Mouse (Mus musculus) forebrain, embryonic 11.5 days (tissue): ENCODE measurements around the gene 2900026A02Rik. TPM values are rescaled to one million over a fixed set of nuclear protein-coding genes. Genes with fewer than 3 reads are reported as not detected.

Experiments used
- ATAC-seq: fragments of 200-750 bp; cut with Nextera tagmentation; replicated peaks from 2 replicates; pipeline ENCODE4 v1.8.0; 2017; ENCODE audit warnings: moderate TSS enrichment; ENCODE audit not compliant: low FRiP score
- DNase-seq: peaks from one replicate; pipeline ENCODE4 v3.0.0-alpha.2; 2017; ENCODE audit warnings: low spot score
- H3K27ac ChIP-seq: fragments of 300-500 bp; sonication (generic); 2 replicates; pipeline ENCODE4 v1.5.1; 2014; ENCODE audit warnings: low read depth, low read length
- H3K27me3 ChIP-seq: fragments of 300-500 bp; sonication (generic); 2 replicates; pipeline ENCODE4 v1.6.1; 2014; ENCODE audit warnings: mild to moderate bottlenecking, low read length, mixed read lengths; ENCODE audit not compliant: control insufficient read depth, insufficient read depth
- H3K36me3 ChIP-seq: fragments of 300-500 bp; sonication (generic); 2 replicates; pipeline ENCODE4 v1.6.1; 2014; ENCODE audit warnings: mild to moderate bottlenecking, low read length, moderate library complexity, mixed read lengths; ENCODE audit not compliant: control insufficient read depth, insufficient read depth
- H3K4me1 ChIP-seq: fragments of 300-500 bp; sonication (generic); replicated peaks from 2 replicates; pipeline ENCODE4 v1.6.1; 2014; ENCODE audit warnings: low read length, mixed read lengths; ENCODE audit not compliant: control insufficient read depth, insufficient read depth
- H3K4me2 ChIP-seq: fragments of 300-500 bp; sonication (generic); 2 replicates; pipeline ENCODE4 v1.6.1; 2014; ENCODE audit warnings: low read depth, mild to moderate bottlenecking, low read length, moderate library complexity, mixed read lengths; ENCODE audit not compliant: severe bottlenecking
- H3K4me3 ChIP-seq: fragments of 300-500 bp; sonication (generic); 2 replicates; pipeline ENCODE4 v1.5.1; 2014; ENCODE audit warnings: low read depth, low read length
- H3K9ac ChIP-seq: fragments of 300-500 bp; sonication (generic); 2 replicates; pipeline ENCODE4 v1.6.1; 2014; ENCODE audit warnings: low read length
- H3K9me3 ChIP-seq: fragments of 300-500 bp; sonication (generic); 2 replicates; pipeline ENCODE4 v1.6.1; 2016; ENCODE audit warnings: low read length, mixed read lengths; ENCODE audit not compliant: control insufficient read depth
- WGBS: fragments of 180-500 bp; shearing (Covaris S2); extraction: QIAGEN DNeasy Blood & Tissue Kit; methylation state at CpG from one replicate; pipeline ENCODE4 v1.1.7; 2014; 5-methylcytosine and 5-hydroxymethylcytosine counted together
- polyA plus RNA-seq: library from polyadenylated mRNA; unstranded; fragments of >200 nt; fragmentation: Nextera tagmentation; extraction: Ambion mirVana; gene quantifications from 2 replicates; pipeline ENCODE4 v1.2.1, GENCODE M21; 2014

The 2900026A02Rik gene
- polyA plus RNA-seq, 1 experiment from 2014 or later, result 3.4 TPM

DNA sequence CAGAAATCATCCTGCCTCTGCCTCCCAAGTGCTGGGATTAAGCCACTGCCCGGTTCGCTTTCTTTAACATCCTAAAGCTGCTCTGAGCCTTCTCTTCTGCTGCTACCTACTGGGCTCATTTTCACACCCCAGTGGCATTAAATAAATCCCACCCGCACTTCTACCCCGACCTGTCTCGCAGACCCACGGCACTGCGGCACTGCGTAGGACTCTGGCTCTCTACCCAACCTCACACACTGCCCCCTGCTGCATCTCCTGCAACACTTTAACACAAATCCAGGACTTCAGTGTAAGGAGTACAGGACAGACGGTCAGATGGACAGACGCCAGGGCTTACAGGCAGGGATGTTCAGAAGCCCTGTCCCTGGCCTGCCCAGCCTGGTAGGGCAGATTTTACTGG lies 45.1 kb downstream of the 2900026A02Rik start:
- Histone ChIP-seq H3K4me1 (peaks cover 8% of the 10 kb centered on the region; the same call in 1 of the 2 replicates), H3K4me2 (no peak overlapping the region), H3K4me3 (no peak overlapping the region), H3K9ac (no peak overlapping the region), H3K27ac (no peak overlapping the region), H3K36me3 (no peaks in the 10 kb centered on the region), H3K9me3 (no peaks in the 10 kb centered on the region), H3K27me3 (no peaks in the 10 kb centered on the region)
- ATAC-seq, result no peak
- 87% methylated on average over 10 of the region's 10 CpGs for WGBS
- no peak for DNase-seq

DNA sequence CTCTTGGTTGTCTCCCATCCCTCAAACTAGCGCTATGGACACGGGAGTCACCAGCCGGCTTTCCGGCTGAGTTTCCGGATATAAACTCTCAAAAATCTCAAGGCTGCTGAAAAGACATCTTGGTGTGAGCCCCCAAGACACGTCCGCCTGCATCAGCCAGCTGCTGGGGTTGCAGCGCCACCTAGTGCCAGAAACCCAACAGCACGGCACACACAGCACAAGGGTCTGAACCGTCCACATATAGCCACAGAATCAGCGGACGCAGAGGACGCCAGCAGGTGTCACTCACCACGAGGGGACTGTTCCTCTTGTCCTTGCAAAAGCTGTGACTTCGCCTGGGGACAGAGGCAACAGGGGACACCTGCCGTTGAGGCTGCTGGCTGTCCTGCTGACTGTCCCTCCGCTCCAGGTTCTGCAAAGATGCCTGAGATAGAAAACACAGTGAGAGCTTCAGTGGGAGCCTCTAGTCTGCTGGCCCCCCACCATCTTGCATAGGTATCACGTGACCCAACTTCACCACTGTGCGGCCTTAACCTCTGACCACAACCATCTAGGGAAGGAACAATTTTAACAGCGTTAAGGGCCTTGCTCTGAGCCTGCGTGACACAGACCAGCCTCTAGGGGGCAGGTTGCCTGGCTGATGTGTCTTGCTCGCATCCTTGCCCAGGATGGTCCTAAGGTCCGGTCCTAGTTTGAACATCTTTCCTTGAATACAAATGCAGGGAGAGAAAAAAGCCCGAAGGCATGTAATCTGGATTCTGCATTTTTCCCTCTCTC lies 45.9 kb downstream of the 2900026A02Rik start:
- DNase-seq, result peak; percentile 83
- no peaks in the 10 kb centered on the region for H3K36me3 ChIP-seq
- no peaks in the 10 kb centered on the region for H3K27me3 ChIP-seq
- 47% methylated on average over 24 of the region's 24 CpGs for WGBS
- ATAC-seq, result no peak
- H3K4me3 ChIP-seq, result no peak overlapping the region
- H3K9ac ChIP-seq, result no peak overlapping the region
- no peak overlapping the region for H3K4me2 ChIP-seq
- H3K9me3 ChIP-seq, result no peaks in the 10 kb centered on the region
- no peak overlapping the region for H3K27ac ChIP-seq
- peaks cover 7% of the 10 kb centered on the region; the same call in 1 of the 2 replicates for H3K4me1 ChIP-seq

DNA sequence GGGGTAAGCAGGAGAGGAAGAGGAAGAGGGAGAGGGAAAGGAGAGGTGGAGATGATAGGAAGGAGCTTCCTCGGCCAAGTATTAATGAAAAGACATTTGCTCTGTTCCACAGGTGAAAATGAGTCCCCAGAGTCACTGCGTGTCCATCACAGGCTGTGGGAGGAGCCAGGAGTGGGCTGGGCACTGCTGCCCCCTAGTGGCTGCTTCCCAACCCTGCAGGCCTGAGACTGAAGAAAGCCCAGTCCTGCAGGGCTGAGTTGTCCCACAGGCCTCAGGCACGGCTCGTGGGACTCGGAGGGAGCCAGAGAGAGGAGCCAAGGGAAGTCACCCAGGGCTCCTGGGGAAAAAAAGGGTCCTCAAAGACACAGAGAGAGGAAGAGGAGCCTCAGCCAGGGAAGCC lies 47.7 kb downstream of the 2900026A02Rik start:
- ATAC-seq, result no peak
- Histone ChIP-seq H3K27me3 (no peaks in the 10 kb centered on the region), H3K4me2 (no peak overlapping the region), H3K9me3 (no peaks in the 10 kb centered on the region), H3K9ac (no peak overlapping the region), H3K4me3 (no peak overlapping the region), H3K27ac (no peak overlapping the region), H3K36me3 (no peaks in the 10 kb centered on the region), H3K4me1 (no peaks in the 10 kb centered on the region)
- 29% methylated on average over 5 of the region's 5 CpGs for WGBS
- peak; percentile 89 for DNase-seq

DNA sequence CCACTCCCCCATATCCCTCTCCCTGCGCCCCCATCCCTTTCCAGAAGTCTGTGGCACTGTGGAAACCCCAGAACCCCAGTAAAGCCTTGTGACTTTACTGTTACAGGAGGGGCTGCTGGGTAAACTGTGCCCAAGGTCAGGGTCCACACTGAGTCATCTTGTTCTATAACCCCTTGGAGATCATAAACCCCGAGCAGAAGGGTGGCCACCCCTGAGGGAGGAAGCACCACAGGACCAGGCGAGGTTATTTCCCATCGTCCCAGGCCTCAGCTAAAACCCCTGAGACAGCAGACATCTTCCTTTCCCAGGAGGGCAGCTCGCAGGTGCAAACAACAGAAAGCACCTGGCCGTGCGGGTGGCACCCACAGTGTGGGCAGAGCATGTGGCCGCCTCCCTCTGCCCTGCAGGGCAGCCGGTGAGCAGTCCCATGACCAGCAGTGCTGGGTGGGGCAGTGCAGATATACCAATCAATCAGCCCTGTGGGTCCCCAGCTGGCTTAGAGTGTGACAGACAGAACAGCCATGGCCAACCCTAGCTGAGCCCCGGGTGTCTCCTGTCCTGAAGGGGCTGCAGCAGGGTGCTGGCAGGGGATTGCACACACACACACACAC lies 49.0 kb downstream of the 2900026A02Rik start:
- no peaks in the 10 kb centered on the region for H3K4me1 ChIP-seq
- H3K36me3 ChIP-seq, result no peaks in the 10 kb centered on the region
- ATAC-seq (no peak), DNase-seq (no peak)
- 84% methylated on average over 10 of the region's 10 CpGs for WGBS
- H3K9me3 ChIP-seq, result no peaks in the 10 kb centered on the region
- no peak overlapping the region for H3K4me2 ChIP-seq
- H3K4me3 ChIP-seq, result no peak overlapping the region
- H3K9ac ChIP-seq, result no peak overlapping the region
- H3K27ac ChIP-seq, result no peak overlapping the region
- H3K27me3 ChIP-seq, result no peaks in the 10 kb centered on the region

DNA sequence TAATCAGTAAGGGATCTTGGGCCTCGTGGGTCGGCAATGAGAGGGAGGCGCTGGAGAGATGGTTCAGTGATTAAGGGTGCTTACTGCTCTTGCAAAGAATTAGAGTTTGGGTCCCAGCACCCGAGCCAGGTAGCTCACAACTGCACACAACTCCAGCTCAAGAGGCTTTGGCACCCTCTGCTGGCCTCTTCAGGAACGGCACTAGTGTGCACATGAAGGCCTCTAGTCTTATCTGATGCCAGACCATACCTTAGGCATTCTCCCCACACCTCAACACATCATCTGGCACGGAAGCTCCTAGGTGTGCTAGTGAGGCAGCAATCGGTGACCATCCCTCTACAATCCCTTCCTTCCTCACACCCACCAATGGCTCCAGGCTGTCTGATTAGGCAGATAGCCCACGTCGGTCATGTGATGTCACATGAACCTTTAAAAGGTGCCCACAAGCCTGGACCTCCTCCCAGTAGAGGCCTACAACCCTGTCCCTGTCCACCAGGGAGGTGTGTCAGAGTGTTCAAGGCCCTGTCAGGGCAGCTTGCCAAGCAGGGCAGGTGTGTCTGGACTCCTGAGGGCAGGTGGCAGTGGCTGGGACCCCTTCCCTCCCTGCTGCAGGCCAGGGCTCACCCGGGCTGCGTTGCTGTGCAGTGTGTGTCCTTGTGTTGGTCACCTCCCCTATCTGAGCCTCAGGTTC lies 50.8 kb downstream of the 2900026A02Rik start:
- H3K4me2 ChIP-seq, result no peak overlapping the region
- 92% methylated on average over 11 of the region's 11 CpGs for WGBS
- H3K27ac ChIP-seq, result no peak overlapping the region
- no peaks in the 10 kb centered on the region for H3K9me3 ChIP-seq
- no peaks in the 10 kb centered on the region for H3K27me3 ChIP-seq
- no peak for ATAC-seq
- no peaks in the 10 kb centered on the region for H3K36me3 ChIP-seq
- peaks cover 4% of the 10 kb centered on the region; the same call in 1 of the 2 replicates for H3K4me1 ChIP-seq
- no peak overlapping the region for H3K9ac ChIP-seq
- no peak overlapping the region for H3K4me3 ChIP-seq
- DNase-seq, result no peak

DNA sequence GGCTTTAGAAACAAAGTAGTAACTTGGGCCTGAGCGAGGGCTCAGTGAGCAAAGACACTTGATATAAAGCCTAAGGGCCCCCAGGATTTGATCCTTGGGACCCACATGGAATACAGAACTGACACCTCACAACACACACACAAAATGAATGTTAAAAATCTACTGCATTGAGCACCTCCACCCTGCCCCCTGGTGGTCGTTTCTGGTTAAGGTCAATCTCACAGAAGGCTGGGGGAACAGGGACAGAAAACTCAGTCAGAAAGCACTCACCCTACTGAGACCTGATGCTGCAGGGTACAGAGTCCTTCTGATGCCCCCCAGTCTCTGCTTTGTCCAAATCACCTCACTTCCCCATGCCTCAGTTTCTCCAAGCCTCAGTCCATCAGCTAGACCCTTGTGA lies 53.3 kb downstream of the 2900026A02Rik start:
- Histone ChIP-seq H3K9me3 (no peaks in the 10 kb centered on the region), H3K4me3 (no peak overlapping the region), H3K27me3 (no peaks in the 10 kb centered on the region), H3K4me2 (no peak overlapping the region), H3K27ac (no peak overlapping the region), H3K36me3 (no peaks in the 10 kb centered on the region), H3K9ac (no peak overlapping the region), H3K4me1 (peaks cover 9% of the 10 kb centered on the region; the same call in 1 of the 2 replicates)
- WGBS, result 39% methylated on average over 2 of the region's 2 CpGs
- ATAC-seq (no peak), DNase-seq (peak; percentile 73)

DNA sequence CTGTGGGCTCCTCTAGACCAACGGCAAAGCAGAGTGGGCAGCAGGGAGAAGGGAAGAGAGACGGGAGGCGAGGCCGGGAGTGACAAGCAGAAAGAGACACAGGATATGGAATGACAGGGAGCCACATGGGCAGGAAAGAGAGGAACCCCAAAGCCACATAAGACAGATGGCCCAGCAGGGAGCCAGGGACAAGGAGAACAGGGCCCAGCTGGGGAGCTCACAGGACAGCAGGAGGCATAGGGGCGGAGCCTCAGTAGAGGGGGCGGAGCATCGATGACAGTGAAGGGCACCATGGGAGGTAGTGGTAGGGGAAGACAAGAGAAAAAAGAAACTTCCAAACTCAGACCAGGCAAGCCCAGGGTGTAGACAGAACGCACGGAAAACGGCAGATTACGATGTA lies 55.6 kb downstream of the 2900026A02Rik start:
- 52% methylated on average over 11 of the region's 11 CpGs for WGBS
- DNase-seq, result no peak
- H3K4me1 ChIP-seq, result peaks cover 11% of the 10 kb centered on the region; the same call in 1 of the 2 replicates
- no peak overlapping the region for H3K27ac ChIP-seq
- H3K9me3 ChIP-seq, result no peaks in the 10 kb centered on the region
- H3K36me3 ChIP-seq, result no peaks in the 10 kb centered on the region
- H3K4me2 ChIP-seq, result no peak overlapping the region
- no peak overlapping the region for H3K4me3 ChIP-seq
- no peaks in the 10 kb centered on the region for H3K27me3 ChIP-seq
- no peak overlapping the region for H3K9ac ChIP-seq
- 0 out of 2 replicates have a peak, but pooled peaks have one; percentile 6 for ATAC-seq

DNA sequence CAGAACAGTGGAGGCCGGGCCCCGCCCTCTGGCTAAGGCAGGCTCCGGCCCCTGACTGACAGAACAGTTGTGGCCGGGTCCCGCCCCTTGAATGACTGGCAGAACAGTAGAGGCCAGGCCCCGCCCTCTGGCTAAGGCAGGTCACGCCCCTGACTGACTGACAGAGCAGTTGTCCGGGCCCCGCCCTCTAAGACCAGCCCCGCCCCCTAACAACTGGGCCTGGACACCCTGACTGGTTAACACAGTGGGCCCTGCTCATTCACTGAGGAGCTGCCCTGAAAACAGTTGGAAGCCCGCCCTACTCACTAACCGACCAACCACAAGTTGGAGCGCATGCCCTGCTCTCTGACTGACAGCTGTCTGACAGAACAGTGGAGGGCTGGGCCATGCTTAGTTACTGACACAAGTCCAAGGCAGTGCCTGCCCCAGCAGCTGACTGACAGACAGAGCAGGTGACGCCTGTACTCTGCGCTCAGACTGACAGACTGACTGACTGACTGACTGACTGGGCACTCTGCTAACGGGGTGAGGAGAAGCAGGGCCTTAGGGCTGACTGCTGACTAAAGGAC lies 56.1 kb downstream of the 2900026A02Rik start:
- Histone ChIP-seq H3K27ac (no peak overlapping the region), H3K9ac (no peak overlapping the region), H3K4me3 (no peak overlapping the region), H3K4me1 (peaks cover 11% of the 10 kb centered on the region; the same call in 1 of the 2 replicates), H3K27me3 (no peaks in the 10 kb centered on the region), H3K9me3 (no peaks in the 10 kb centered on the region), H3K4me2 (no peak overlapping the region), H3K36me3 (no peaks in the 10 kb centered on the region)
- peak; percentile 91 for DNase-seq
- ATAC-seq, result peak; percentile 88
- 5% methylated on average over 16 of the region's 16 CpGs for WGBS
